Mouse (Mus musculus) ovary, postnatal 36 days (tissue): ENCODE measurements at regions not wholly inside any gene's neighbourhood (a gene's known extent, or its start where the extent isn't known, plus 50 kb on each side); places are given as distances from the start of the nearest gene placed in this dataset.
"Not testable (repeated sequence)": the region's sequence is repeated elsewhere in the genome, so short reads cannot be mapped to it uniquely, and the experiment has no call there.

Experiments
- DNase-seq: peaks from one replicate; pipeline ENCODE4 v3.0.0; 2022; ENCODE audit warnings: low spot score, mixed read lengths

DNA sequence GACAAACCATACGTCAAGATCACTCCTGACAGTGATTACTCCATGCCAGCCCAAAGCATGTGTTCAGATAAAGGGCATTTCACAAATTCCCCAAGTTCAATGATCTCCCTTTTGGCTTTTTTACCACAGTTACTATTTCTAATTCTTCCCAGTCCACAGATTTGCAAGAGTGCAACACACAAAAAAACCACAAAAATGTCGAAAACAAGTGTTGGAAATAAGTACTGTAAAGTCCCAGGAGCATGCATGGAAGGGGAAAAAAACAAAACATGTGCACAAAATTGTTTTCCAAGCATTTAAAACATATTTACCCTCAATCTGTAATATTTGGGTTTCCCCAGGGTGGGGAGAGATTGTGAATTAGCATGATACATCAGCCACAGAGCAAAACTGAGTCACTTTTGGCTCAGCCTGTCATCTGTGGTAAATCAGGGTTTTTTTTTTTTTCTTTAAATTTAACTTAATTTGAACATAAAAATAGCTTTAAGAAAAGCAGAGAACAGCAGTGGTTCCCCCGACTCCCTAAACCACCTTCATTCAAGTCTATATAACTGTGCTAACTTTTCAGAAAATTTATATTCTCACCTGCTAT, 351.3 kb upstream of the Intu start:
- DNase-seq, result no peak

DNA sequence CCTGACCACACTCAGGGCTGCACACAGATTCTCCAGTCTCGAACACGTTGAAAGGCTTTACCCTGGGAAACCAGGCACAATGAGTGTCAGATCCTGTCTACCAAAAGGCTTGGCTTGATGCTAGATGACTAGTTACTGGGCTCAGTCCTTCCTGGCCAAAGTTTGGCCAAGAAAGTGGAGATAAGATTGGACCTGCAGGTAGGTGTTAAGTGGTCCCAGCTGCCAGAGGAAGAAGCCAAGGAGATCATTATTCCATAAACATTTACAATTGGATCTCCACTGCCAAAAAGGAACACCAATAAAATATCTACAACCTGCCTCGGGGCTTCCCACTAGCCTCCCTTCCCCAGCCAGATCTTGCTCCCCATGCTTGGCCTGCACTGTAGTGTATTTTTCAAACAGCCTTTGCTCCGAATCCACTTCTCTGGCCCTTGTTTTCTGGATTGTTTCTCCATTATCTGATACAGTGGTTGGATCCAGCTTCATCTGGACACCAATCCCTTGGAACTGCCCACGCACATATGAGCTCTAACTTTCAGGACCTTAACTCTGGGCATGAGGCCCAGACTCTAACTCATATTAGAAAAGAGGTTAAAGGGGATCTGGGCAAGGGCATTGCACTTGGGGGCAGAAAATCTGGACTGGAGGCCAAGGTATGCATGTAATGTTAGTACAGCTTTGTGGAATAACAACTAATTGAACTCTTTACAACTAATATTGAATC, 345.3 kb upstream of the Intu start:
- DNase-seq, result no peak

DNA sequence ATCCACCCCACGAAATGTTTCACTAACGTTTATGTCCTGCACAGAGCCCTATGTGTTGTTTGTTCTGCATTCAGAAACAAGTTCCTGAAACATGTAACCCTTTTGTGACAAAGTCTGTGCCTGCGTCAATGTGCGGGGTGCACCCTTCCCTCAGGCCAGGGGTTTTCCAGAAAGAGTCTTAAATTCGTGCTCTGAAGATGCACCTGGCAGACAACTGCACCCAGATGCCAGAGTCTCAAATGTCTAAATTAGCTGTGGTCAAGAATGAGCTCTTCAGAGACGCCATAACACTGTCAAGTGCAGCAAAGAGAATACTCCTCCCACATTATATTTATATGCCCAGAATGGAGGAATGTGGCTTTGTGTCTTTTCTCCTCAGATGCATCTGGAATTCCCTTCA, 341.6 kb upstream of the Intu start:
- DNase-seq, result no peak

DNA sequence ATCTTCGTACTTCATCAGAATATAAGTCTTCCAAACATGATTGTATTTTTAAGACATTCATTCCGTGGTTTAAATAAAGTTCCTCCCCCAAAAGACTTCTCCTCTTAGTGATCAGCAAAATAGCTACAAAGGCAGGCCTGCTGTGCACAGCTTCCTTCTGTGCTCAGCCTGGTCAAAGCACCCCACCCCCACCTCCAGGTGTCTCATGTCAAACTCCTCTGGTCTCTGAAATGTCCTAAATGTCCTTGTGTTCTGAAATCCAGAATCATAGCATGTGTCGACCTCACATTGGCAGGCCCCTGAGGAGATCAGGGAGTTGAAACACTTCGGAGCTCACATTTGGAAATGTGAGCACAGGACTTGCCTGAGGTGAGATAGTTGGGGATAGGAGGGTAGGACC, 341.1 kb upstream of the Intu start:
- no peak for DNase-seq

DNA sequence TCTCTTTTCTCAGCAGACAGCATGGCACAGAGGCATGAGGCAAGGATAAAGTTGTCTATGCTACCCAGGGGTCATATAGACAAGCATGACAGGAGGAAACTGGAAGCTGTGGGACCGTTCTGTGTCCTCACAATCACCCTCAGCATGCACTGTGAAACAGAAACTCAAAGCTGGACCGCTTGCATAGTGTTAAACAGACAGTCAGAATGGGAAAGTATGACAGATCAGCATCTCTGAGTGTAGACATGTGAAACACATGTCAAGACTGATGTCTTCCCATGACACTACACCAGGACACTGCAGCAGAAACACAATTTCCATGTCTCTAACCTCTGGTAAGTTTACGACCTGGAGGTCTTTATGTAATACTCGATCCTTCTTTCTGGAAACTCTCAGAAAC, 330.9 kb upstream of the Intu start:
- DNase-seq, result no peak

DNA sequence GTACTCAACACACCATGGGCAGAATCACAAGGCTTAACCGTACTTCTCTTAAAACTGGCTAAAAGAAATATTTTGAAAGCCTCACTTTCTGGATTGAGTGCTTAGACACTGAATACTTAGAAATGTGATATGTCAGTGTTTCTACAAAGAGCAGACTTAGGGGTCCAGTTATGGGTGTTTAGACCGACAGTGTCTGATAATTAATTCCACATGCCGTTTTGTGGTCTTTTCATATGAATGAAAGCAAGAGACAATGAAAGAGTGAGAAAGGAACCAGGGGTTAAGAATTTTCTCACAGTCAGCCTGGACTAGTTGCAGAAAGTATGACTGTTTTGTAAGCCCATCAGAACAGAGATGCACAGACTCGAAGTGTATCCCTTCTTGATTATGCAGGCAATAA, 324.8 kb upstream of the Intu start:
- no peak for DNase-seq

DNA sequence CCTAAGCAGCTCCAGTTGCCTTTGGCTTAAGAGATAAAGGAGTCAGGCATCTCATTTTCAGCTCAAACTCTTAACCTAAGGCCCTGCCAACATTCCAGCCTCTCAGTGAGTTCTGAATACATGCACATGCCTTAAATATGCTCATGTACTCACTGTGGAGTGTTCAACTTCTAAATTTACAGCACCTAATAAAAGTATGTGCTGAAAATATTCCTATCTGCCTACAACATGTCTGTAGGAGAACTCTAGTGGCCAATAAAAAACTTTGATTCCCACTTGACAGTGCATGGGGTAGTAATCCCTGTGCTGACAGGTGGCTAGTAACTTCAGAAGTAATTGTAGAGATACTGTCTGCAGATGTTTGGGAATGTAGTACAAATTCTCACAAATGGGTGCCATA, 319.3 kb upstream of the Intu start:
- no peak for DNase-seq

DNA sequence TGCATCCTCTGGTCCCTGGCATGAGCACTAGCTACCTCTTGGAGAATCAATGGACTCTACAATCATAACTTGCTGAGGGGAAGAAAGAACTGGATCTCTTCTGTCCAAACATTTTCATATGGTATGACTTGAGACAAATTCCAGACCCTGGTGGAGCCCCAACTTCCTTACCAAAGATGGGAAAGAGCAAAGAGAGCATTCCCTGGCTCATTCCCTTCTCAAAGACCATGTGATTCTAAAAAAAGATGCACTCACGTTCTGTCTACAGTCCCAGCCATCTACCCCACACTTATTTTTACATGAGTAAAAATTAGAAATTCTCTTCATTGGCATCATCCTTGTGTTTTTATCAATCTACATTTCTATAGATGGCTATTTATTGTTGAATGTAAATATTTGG, 304.3 kb upstream of the Intu start:
- no peak for DNase-seq

DNA sequence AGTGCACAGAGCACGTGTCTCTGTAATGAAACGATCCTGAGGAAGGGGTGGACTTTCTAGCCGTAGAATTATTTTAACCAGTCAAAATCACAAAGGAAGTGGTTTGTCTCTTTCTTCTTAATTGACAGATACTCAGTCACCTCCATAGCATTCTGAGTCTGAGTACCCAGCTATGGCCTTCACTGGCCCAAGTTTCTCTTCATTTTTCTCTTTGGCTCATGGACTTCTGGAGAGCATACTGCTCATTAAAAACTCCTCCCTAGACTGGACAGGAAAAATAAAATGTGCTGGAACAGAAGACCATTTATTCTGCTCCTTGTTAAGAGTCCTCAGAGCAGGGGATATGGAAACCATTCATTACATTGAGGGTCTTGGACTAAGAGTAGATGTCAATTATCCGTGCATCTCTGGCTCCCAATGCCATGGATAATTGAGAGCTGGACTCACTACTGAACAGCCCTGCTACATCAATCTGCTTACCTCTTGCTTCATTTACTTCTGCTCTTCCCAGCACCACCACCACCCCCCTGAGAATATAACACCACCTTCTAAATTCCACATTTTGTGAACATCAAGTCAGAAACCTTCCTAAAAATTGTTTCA, 287.5 kb upstream of the Intu start:
- DNase-seq, result no peak

DNA sequence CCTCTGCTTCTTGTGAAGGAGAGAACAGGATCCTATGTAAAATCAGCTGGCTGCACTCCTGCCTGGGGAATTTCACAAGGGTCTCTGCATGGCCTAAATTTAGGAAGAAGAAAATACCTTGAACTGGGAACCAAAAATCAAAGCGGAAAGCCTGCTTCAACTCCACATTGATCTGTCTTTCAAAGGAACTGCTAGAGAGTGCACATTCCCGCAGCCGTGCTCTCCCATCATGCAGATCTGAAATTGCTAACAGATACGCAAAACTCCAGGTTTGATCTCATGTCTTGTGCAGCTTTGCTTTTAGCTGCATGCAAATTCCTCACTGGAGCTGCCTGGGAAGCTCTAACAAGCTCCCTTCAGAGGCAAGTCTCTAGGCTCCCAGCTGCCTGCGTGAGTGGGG, 276.7 kb upstream of the Intu start:
- DNase-seq, result no peak

DNA sequence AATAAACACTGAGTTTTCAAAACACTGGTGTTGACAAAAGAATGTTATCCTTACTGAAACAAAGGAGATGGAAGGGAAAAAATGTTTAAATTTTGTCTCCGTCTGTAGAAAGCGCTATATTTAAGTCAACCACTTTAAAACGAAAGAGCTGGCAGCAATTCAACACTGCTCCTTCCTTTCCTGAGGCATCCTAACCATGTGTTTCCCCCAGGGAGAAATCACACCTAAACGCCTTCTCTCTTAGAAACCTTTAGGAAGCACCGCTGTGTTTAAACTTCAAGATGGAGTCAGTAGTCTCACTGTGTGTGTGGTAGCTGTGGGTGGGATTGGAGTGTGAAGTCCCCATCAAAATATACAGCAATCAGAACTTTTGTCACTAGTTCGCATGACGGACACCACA, 268.6 kb upstream of the Intu start:
- no peak for DNase-seq

DNA sequence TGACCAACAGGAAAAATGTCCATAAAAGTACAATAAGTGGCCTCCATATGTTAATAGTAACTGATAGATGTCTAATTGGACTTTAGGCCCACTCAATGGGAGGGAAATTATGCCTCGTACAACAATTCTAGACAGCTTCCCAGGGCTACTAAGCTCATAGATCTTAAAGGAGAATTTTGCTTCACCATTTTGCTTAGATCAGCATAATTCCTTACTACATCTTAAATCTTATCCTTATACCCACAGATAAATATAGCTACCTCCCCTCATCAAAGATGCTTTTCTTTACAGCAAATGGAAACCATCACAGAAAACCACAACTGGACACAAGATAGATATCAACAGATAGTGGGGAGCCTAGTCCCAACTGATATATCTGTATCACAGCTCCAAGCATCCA, 263.6 kb upstream of the Intu start:
- DNase-seq, result no peak

DNA sequence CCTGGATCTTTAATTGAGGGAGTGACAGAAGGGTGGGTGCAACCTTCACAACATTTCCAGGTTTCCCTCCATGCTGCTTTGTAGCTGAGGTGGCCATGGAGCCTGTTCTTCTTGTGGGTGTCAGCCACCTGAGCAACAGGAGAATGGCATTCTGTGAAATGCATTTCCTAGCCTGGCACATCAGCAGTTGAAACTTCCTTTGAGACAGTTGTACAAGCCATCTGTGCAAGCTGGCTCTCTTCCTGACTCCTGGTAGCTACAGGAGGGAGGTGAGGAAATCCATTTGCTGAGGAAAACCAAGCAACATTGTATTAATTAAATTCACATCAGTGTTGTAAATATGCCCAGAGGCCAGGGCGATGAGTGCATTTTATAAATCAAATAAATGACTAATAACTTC, 248.2 kb upstream of the Intu start:
- DNase-seq, result no peak

DNA sequence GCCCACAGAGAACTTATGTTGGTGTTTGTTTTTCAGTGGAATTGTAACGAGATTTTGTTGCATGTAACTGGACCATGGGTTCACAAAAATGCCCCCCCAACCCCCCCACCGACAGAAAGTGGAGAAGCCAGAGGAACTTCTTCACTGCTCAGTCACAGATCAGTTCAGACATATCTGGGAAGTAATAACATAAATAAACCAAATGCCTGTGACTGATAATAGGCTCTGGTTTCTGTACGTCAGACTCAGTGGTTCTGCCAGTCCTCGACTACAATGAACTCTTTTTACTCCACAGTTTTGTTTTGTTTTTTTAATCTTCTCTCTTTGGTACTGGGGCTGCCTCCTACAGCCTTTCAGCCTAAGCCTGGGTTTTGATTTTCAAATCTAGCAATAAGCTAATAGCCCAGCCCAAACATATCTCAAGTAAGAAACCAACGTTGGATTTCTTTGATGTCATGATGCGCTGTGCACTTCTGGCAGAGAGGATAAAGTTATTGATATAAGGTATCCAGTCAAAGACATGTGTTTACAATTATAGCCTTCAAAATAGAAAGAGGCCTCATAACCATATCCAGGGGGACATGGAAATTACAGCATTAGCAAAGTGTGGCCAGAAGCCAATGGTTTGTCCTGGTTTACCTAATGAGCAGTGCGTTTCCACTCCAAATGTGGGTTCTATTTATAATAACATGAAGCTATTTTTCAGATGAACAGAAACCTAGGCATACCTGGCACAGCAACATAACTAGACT, 244.0 kb upstream of the Intu start:
- no peak for DNase-seq

DNA sequence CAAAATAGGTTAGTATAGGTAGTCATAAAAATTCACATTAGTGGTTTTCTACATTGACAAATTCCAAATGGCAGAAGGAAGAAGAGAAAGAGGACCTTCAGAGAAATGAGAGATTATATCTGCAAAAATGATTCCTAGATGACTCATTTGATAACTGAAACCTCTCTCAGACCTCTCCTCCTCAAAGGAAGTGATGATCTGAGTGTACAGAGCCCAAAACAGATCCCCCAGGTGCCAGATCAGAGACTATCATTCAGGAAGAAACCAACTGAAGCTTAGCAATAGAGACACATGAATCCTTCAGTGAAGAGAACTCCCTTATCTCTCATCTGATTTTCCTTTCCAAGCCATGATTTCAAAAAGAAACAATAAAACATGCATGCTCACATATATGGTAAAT, 234.0 kb upstream of the Intu start:
- no peak for DNase-seq

DNA sequence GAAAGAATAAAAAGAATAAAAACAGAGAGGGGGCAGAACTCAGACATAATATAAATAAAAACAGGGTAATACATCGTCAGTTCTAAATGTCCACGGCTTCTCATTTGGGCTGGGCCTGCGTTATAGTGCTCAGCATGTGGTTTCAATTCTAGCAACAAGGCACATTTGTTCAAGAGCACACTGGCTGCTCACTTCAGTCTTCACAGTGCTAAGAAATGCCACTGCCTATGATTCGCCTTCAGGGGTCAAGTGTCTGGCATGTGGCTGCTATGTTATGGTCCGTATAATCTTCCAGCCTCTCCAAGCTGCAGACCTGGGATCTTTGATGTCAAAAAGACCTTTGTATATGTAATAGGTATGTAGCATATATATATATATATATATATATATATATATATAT, 210.8 kb upstream of the Intu start:
- DNase-seq, result no peak

DNA sequence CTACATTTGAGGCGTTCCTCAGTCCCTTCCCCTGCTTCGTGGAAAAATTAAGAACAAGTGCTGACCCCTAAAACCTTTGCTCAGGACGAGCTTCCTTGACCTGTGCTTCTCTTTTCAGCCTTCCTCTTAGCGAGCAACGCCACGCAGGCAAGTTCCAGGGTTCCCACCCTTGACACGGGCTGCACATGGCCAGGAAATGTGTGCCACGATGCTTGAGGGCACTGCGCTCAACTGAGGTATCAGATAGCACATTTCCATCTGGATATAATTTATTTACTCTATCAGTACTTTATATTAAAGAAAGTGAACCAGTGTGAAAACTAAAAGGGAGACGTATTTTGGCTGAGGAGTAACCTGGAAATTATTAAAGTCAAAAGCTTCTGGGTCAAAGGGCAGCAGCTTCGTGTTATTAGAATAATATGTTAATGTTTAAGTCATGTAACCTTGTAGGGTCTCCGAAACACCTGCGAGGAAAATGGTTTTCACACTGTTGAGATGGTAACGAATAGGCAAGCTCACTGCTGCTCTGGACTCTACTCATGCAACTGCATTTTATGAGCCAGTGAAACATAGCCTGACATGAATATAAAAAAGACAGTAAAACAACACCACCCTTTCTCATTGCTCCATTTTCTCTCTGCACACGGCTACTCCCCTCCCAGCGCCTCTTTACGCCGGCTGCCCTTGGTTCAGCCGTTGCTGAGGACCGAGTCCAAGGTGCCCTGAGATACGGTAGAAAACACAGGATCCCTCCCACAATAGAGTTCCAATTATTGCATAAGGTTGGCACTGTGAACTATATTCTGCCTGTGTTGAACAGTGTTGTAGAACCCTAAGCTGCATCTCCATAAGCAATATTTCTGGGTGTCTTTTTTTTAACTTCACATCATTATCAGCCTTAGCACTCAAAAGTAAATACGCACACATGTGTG, 204.9 kb upstream of the Intu start:
- DNase-seq, result no peak

DNA sequence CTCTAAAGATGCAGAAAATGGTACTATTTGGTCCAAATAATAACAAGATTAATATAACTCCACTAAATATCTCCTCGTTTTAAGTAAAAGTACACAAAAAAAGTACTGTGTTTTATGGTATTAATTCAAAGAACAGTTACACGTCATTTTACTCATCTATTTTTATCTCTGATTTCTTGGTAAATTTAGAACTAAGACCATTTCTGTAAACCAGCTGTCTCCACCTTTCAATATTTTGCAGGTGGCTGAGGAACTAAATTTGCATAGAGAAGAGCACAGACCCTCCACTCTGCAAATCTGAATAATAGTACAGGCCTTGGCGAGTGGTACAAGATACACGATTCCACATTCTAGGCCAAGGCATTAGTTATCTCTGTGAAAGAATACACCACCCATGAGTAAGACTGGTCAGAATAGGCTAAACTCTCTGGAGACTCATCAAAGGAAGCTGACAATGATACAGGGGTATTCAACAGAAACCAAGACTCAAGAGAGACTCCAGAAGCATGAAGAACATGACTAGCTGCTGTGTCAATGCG, 191.5 kb upstream of the Intu start:
- DNase-seq, result no peak

DNA sequence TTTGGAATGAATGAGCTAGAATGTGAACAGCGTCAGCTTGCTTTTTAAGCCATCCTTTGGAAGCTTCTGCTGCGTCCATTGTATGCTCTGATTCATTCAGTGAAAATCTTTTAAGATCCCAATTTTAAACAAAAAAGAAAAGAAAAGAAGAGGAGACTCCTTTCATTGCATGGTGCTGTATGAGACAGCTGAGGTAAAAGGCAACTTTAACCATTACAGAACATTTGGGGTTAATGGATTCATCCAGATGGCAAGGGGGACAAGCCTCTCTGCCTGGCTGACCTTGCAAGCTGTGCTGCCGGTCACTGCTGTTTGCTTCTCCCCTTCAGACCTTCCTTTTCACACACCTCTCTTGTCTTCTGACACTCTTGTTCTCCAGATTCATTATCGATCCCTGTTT, 176.0 kb upstream of the Intu start:
- no peak for DNase-seq

DNA sequence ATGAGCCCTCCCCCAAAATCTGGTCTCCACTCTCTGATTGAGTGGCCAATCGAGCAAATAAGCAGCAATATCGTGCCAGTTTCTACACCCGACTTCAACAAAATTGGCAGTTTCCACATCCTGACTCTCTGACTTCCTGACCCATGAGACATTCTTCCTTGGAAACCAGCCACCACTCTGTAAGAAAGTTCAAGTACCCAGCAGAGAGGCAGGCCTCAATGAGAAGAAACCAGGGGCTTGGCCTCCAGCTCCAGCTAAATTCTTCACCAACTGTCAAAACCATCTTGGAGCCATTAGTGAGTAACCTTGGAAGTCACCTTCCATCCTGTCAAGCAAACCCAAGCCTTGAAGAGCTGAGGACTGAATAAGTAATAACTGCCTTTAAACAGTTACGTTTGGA, 162.7 kb upstream of the Intu start:
- no peak for DNase-seq

DNA sequence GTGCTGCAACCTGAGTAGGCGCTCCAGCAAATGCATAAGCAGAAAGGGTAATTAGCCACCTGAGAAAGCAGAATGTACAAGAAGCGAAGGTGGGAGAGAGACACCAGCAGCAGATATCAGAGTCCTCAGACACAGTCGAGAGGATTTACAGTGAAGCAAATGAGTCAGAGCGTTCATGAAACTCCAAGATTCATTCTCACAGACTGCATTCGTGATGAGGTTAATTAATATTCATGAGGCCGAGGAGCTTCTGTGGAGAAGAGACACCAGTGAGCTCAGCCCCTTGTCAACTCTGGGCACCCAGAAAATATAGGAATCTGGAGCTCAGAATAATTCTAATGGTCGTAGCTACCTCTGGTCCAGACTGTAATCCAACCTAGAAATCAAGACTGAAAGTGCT, 159.7 kb upstream of the Intu start:
- DNase-seq, result no peak

DNA sequence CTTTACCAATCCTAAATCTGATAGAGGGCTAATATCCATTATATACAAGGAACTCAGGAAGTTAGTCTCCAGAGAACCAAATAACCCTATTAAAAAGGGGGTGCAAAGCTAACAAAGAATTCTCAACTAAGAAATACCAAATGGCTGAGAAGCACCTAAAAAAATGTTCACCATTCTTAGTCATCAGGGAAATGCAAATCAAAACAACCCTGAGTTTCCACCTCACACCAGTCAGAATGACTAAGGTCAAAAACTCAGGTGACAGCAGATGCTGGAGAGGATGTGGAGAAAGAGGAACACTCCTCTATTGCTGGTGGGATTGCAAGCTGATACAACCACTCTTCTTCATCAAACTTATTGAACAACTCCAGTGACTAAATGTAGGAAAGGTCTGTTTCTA, 154.9 kb upstream of the Intu start:
- DNase-seq, result not testable (repeated sequence)
